Mouse (Mus musculus) forebrain, embryonic 16.5 days (tissue): ENCODE measurements at regions not wholly inside any gene's neighbourhood (a gene's known extent, or its start where the extent isn't known, plus 50 kb on each side); places are given as distances from the start of the nearest gene placed in this dataset.

ENCODE experiments used
- ATAC-seq: fragments of 200-750 bp; cut with Nextera tagmentation; 2 replicates; pipeline ENCODE4 v1.8.0; 2017; ENCODE audit warnings: mild to moderate bottlenecking, moderate library complexity
- H3K27ac ChIP-seq: fragments of 300-500 bp; sonication (generic); 2 replicates; pipeline ENCODE4 v1.5.1; 2014; ENCODE audit warnings: low read length, control low read depth
- H3K27me3 ChIP-seq: fragments of 300-500 bp; sonication (generic); replicated peaks from 2 replicates; pipeline ENCODE4 v1.6.1; 2014; ENCODE audit warnings: low read length; ENCODE audit not compliant: control insufficient read depth, insufficient read depth
- H3K36me3 ChIP-seq: fragments of 300-500 bp; sonication (generic); 2 replicates; pipeline ENCODE4 v1.6.1; 2014; ENCODE audit not compliant: control insufficient read depth, insufficient read depth
- H3K4me1 ChIP-seq: fragments of 300-500 bp; sonication (generic); replicated peaks from 2 replicates; pipeline ENCODE4 v1.6.1; 2014; ENCODE audit warnings: low read length; ENCODE audit not compliant: control insufficient read depth, insufficient read depth
- H3K4me2 ChIP-seq: fragments of 300-500 bp; sonication (generic); 2 replicates; pipeline ENCODE4 v1.6.1; 2014; ENCODE audit warnings: mild to moderate bottlenecking, low read length, control low read depth
- H3K4me3 ChIP-seq: fragments of 300-500 bp; sonication (generic); replicated peaks from 2 replicates; pipeline ENCODE4 v1.5.1; 2014; ENCODE audit warnings: mild to moderate bottlenecking, low read length, control low read depth
- H3K9ac ChIP-seq: fragments of 300-500 bp; sonication (generic); replicated peaks from 2 replicates; pipeline ENCODE4 v1.6.1; 2014; ENCODE audit warnings: low read depth, low read length, control low read depth
- H3K9me3 ChIP-seq: fragments of 300-500 bp; sonication (generic); 2 replicates; pipeline ENCODE4 v1.6.1; 2016; ENCODE audit warnings: low read length; ENCODE audit not compliant: control insufficient read depth
- WGBS: fragments of 180-500 bp; shearing (Covaris S2); extraction: QIAGEN DNeasy Blood & Tissue Kit; methylation state at CpG from one replicate; pipeline ENCODE4 v1.1.7; 2014; 5-methylcytosine and 5-hydroxymethylcytosine counted together

DNA sequence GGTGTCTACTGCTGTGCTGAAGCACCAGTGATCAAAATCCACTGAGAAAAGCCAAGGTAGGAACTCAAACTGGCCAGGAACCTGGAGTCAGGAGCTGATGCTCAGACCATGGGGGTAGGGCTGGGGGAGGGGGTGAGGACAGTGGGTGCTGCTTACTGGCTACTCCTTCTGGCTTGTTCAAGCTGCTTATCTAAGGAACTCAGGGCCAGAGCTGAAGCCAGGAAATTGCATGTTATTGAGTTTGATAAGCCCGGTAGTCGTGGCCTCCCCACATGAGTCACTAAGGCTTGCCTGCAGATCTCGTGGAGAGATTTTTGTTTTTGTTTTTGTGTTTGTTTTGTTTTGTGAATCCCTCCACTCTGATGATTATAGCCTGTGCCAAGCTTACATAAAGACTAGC lies 65.9 kb downstream of the Tmem215 start:
- no peaks in the 10 kb centered on the region for H3K27me3 ChIP-seq
- no peak overlapping the region for H3K9ac ChIP-seq
- H3K9me3 ChIP-seq = no peaks in the 10 kb centered on the region
- H3K4me3 ChIP-seq = no peak overlapping the region
- 80% methylated on average over 3 of the region's 3 CpGs for WGBS
- ATAC-seq = no peak
- no peak overlapping the region for H3K4me2 ChIP-seq
- H3K36me3 ChIP-seq = no peaks in the 10 kb centered on the region
- no peak overlapping the region for H3K27ac ChIP-seq
- H3K4me1 ChIP-seq = no peaks in the 10 kb centered on the region

- no peaks in the 10 kb centered on the region for H3K9me3 ChIP-seq
- H3K4me3 ChIP-seq = no peak overlapping the region
- H3K36me3 ChIP-seq = no peaks in the 10 kb centered on the region
- no peak overlapping the region for H3K4me2 ChIP-seq
- H3K27ac ChIP-seq = no peak overlapping the region
- H3K4me1 ChIP-seq = 0 out of 2 replicates have a peak, but pooled peaks cover 2% of the 10 kb centered on the region
- ATAC-seq = peak; percentile 66
- no peak overlapping the region for H3K9ac ChIP-seq
- H3K27me3 ChIP-seq = no peaks in the 10 kb centered on the region
- 77% methylated on average over 8 of the region's 8 CpGs for WGBS
Measured at GRCm38 (mm10) chr4:40543085-40544048, 71.4 kb downstream of the Tmem215 start.

DNA sequence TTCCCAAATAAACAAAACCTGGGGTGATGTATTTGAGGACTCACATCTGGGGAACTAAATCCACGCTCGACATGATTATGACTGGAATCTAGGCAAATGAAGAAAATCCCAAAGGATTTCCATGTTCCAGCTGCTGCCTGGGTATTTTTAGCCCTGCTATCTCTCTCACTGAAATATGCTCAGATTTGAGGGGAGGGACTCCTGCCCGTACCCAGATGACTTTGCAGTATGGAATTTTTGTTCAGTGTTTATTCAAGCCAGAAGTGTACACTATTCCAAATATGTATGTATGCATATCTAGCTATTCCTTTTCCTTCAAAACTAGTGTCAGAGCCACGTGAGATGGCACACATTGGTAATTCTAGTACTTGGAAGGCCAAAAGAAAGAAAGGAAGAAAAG lies 72.1 kb downstream of the Tmem215 start:
- peak; percentile 57 for ATAC-seq
- no peak overlapping the region for H3K27ac ChIP-seq
- no peak overlapping the region for H3K4me3 ChIP-seq
- WGBS = 72% methylated on average over 4 of the region's 4 CpGs
- no peaks in the 10 kb centered on the region for H3K9me3 ChIP-seq
- no peak overlapping the region for H3K4me2 ChIP-seq
- 0 out of 2 replicates have a peak, but pooled peaks cover 2% of the 10 kb centered on the region for H3K4me1 ChIP-seq
- no peak overlapping the region for H3K9ac ChIP-seq
- H3K36me3 ChIP-seq = no peaks in the 10 kb centered on the region
- no peaks in the 10 kb centered on the region for H3K27me3 ChIP-seq

- Histone ChIP-seq H3K9me3 (no peaks in the 10 kb centered on the region), H3K27me3 (no peaks in the 10 kb centered on the region), H3K36me3 (no peaks in the 10 kb centered on the region), H3K9ac (no peak overlapping the region), H3K27ac (no peak overlapping the region), H3K4me2 (no peak overlapping the region), H3K4me1 (0 out of 2 replicates have a peak, but pooled peaks cover 2% of the 10 kb centered on the region), H3K4me3 (no peak overlapping the region)
- no peak for ATAC-seq
Measured at GRCm38 (mm10) chr4:40544806-40545205, 72.8 kb downstream of the Tmem215 start.

DNA sequence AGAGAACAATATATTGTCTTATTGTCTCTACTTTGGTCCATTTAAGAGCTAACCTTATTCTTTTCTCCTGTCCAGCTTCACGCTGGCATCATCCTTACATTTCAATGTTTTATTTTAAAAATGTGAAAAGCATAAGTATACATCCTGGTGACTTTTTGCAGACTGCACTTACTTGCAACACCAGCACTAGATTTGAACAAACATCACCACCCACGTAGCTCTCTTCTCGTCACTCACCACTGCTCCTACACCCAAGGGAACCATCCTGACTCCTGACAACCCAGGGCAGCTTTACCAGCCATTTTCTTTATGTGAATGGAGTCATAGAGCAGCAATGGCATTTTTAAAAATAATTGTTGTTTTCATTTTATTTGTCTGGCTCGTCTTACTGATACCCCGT lies 73.7 kb downstream of the Tmem215 start:
- 81% methylated on average over 5 of the region's 5 CpGs for WGBS

DNA sequence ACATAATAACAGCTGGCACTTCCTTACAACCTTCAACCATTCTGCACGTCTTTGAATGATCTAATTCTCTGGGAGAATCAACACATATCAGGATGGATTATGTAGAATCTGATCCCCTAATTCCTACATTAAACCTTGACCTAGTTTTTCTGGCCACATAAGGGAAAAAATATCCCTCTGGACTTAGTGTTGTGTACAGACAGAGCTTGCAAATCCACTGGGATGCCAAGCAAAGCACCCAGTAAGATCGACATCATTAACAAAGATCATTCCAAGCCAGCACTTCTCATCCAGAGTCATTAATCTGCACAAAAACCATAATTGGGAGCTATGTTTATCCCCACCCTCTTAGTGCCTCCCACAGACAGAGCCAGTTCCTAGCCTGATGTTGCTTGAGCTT lies 87.8 kb downstream of the Tmem215 start:
- no peak overlapping the region for H3K27ac ChIP-seq
- WGBS = 66% methylated on average over 2 of the region's 2 CpGs
- no peak for ATAC-seq
- no peak overlapping the region for H3K9ac ChIP-seq
- H3K4me3 ChIP-seq = no peak overlapping the region
- no peaks in the 10 kb centered on the region for H3K9me3 ChIP-seq
- no peaks in the 10 kb centered on the region for H3K36me3 ChIP-seq
- H3K27me3 ChIP-seq = no peaks in the 10 kb centered on the region
- no peak overlapping the region for H3K4me2 ChIP-seq
- H3K4me1 ChIP-seq = no peaks in the 10 kb centered on the region

More for the DNA sequence above, 73.7 kb downstream of the Tmem215 start:
- Histone ChIP-seq H3K4me2 (no peak overlapping the region), H3K4me1 (0 out of 2 replicates have a peak, but pooled peaks cover 2% of the 10 kb centered on the region), H3K36me3 (no peaks in the 10 kb centered on the region), H3K9ac (no peak overlapping the region), H3K27me3 (no peaks in the 10 kb centered on the region), H3K9me3 (no peaks in the 10 kb centered on the region), H3K4me3 (no peak overlapping the region), H3K27ac (no peak overlapping the region)
- ATAC-seq = no peak

DNA sequence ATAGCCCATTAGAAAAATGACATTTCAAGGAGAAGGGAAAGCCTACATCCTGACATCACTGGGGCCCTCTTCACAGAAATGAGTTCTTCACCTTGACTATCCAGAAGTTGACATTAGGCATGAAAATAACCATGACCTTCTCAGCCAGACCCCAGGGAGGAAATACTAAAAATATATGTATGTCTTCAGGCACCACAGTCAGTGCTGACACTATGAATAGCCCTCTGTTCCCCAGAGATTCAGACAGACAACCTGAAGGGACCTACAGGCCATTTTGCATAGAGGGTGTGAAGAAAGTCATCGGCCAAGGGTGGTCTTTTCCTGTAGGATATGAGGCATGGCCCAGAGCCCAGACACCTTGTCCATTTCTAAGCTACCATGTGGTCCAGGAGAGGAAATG lies 101.3 kb downstream of the Tmem215 start:
- ATAC-seq = no peak
- no peaks in the 10 kb centered on the region for H3K9me3 ChIP-seq
- H3K9ac ChIP-seq = no peak overlapping the region
- WGBS = 96% methylated on average over 1 of the region's 1 CpGs
- H3K4me2 ChIP-seq = no peak overlapping the region
- H3K27ac ChIP-seq = no peak overlapping the region
- no peaks in the 10 kb centered on the region for H3K4me1 ChIP-seq
- no peaks in the 10 kb centered on the region for H3K36me3 ChIP-seq
- no peak overlapping the region for H3K4me3 ChIP-seq
- no peaks in the 10 kb centered on the region for H3K27me3 ChIP-seq

DNA sequence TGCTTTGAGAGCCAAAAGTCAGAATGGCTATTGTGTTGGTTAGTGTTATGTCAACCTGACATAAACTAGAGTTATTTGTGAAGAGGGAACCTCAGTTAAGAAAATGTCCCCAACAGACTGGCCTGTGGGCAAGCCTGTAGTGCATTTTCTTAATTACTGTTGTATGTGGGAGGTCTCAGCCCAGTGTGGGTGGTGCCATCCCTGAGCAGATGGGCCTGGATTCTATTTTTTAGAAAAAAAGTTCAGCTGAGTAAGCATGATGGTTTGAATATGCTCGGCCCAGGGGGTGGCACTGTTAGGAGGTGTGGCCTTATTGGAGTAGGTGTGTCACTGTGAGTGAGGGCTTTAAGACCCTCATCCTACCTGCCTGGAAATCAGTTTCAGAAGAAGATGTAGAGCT lies 104.0 kb downstream of the Tmem215 start:
- no peak for ATAC-seq
- no peak overlapping the region for H3K4me2 ChIP-seq
- no peaks in the 10 kb centered on the region for H3K36me3 ChIP-seq
- 91% methylated on average over 1 of the region's 1 CpGs for WGBS
- H3K27me3 ChIP-seq = no peaks in the 10 kb centered on the region
- no peak overlapping the region for H3K4me3 ChIP-seq
- no peak overlapping the region for H3K9ac ChIP-seq
- no peaks in the 10 kb centered on the region for H3K9me3 ChIP-seq
- no peak overlapping the region for H3K27ac ChIP-seq
- no peaks in the 10 kb centered on the region for H3K4me1 ChIP-seq

- Histone ChIP-seq H3K4me2 (no peak overlapping the region), H3K27me3 (no peaks in the 10 kb centered on the region), H3K9me3 (no peaks in the 10 kb centered on the region), H3K27ac (no peak overlapping the region), H3K36me3 (no peaks in the 10 kb centered on the region), H3K4me1 (no peaks in the 10 kb centered on the region), H3K4me3 (no peak overlapping the region), H3K9ac (no peak overlapping the region)
- ATAC-seq = no peak
- 89% methylated on average over 6 of the region's 6 CpGs for WGBS
Measured at GRCm38 (mm10) chr4:40584436-40584835, 112.5 kb downstream of the Tmem215 start.
